Mouse (Mus musculus): Measurements from ENCODE around the gene Snx18.

Gene Snx18

GRCm38 (mm10) chr13:113566951-113567350, 51.4 kb downstream of the Snx18 start:
- DNase-seq (ENCODE audit: low read depth, low spot score): no peak

- DNase-seq (ENCODE audit: low read depth, low spot score): no peak
Measured at GRCm38 (mm10) chr13:113566411-113566810, 52.0 kb downstream of the Snx18 start.

- DNase-seq (ENCODE audit: low read depth, low spot score): no peak
Measured at GRCm38 (mm10) chr13:113559646-113560045, 58.7 kb downstream of the Snx18 start.

GRCm38 (mm10) chr13:113556538-113556937, 61.8 kb downstream of the Snx18 start:
- no peak for DNase-seq (ENCODE audit: low read depth, low spot score)

GRCm38 (mm10) chr13:113555226-113555625, 63.1 kb downstream of the Snx18 start:
- DNase-seq (ENCODE audit: low read depth, low spot score): no peak

- DNase-seq (ENCODE audit: low read depth, low spot score): no peak
Measured at GRCm38 (mm10) chr13:113553603-113554230, 64.6 kb downstream of the Snx18 start.

- DNase-seq (ENCODE audit: low read depth, low spot score): no peak
Measured at GRCm38 (mm10) chr13:113552341-113552740, 66.0 kb downstream of the Snx18 start.

GRCm38 (mm10) chr13:113550866-113551565, 67.3 kb downstream of the Snx18 start:
- DNase-seq (ENCODE audit: low read depth, low spot score): no peak

- no peak for DNase-seq (ENCODE audit: low read depth, low spot score)
Measured at GRCm38 (mm10) chr13:113549021-113549420, 69.3 kb downstream of the Snx18 start.

- DNase-seq (ENCODE audit: low read depth, low spot score): no peak
Measured at GRCm38 (mm10) chr13:113547807-113548426, 70.4 kb downstream of the Snx18 start.

GRCm38 (mm10) chr13:113542374-113542773, 76.0 kb downstream of the Snx18 start:
- DNase-seq (ENCODE audit: low read depth, low spot score): no peak

All from retina, adult 2 months (tissue).